Mouse (Mus musculus) forebrain, embryonic 16.5 days (tissue): ENCODE data around the gene St3gal2. TPM values are rescaled to one million over a fixed set of nuclear protein-coding genes. Genes with fewer than 3 reads are reported as not detected.
"Not testable (repeated sequence)": the region's sequence is repeated elsewhere in the genome, so short reads cannot be mapped to it uniquely, and the experiment has no call there.

Experiments used
- ATAC-seq: fragments of 200-750 bp; cut with Nextera tagmentation; 2 replicates; pipeline ENCODE4 v1.8.0; 2017; ENCODE audit warnings: mild to moderate bottlenecking, moderate library complexity
- H3K27ac ChIP-seq: fragments of 300-500 bp; sonication (generic); 2 replicates; pipeline ENCODE4 v1.5.1; 2014; ENCODE audit warnings: low read length, control low read depth
- H3K27me3 ChIP-seq: fragments of 300-500 bp; sonication (generic); replicated peaks from 2 replicates; pipeline ENCODE4 v1.6.1; 2014; ENCODE audit warnings: low read length; ENCODE audit not compliant: control insufficient read depth, insufficient read depth
- H3K36me3 ChIP-seq: fragments of 300-500 bp; sonication (generic); 2 replicates; pipeline ENCODE4 v1.6.1; 2014; ENCODE audit not compliant: control insufficient read depth, insufficient read depth
- H3K4me1 ChIP-seq: fragments of 300-500 bp; sonication (generic); replicated peaks from 2 replicates; pipeline ENCODE4 v1.6.1; 2014; ENCODE audit warnings: low read length; ENCODE audit not compliant: control insufficient read depth, insufficient read depth
- H3K4me2 ChIP-seq: fragments of 300-500 bp; sonication (generic); 2 replicates; pipeline ENCODE4 v1.6.1; 2014; ENCODE audit warnings: mild to moderate bottlenecking, low read length, control low read depth
- H3K4me3 ChIP-seq: fragments of 300-500 bp; sonication (generic); replicated peaks from 2 replicates; pipeline ENCODE4 v1.5.1; 2014; ENCODE audit warnings: mild to moderate bottlenecking, low read length, control low read depth
- H3K9ac ChIP-seq: fragments of 300-500 bp; sonication (generic); replicated peaks from 2 replicates; pipeline ENCODE4 v1.6.1; 2014; ENCODE audit warnings: low read depth, low read length, control low read depth
- H3K9me3 ChIP-seq: fragments of 300-500 bp; sonication (generic); 2 replicates; pipeline ENCODE4 v1.6.1; 2016; ENCODE audit warnings: low read length; ENCODE audit not compliant: control insufficient read depth
- WGBS: fragments of 180-500 bp; shearing (Covaris S2); extraction: QIAGEN DNeasy Blood & Tissue Kit; methylation state at CpG from one replicate; pipeline ENCODE4 v1.1.7; 2014; 5-methylcytosine and 5-hydroxymethylcytosine counted together
- polyA plus RNA-seq: library from polyadenylated mRNA; unstranded; fragments of >200 nt; fragmentation: Nextera tagmentation; extraction: Ambion mirVana; gene quantifications from 2 replicates; pipeline ENCODE4 v1.2.1, GENCODE M21; 2015

Gene St3gal2
- polyA plus RNA-seq, 1 experiment from 2014 or later = 25.2 TPM

GRCm38 (mm10) chr8:110902579-110902965 is 17.1 kb upstream of the St3gal2 start:
- WGBS = 58% methylated on average over 2 of the region's 2 CpGs
- Histone ChIP-seq H3K4me3 (peak overlapping the region; percentile 72; the same call in 1 of the 2 replicates), H3K36me3 (no peaks in the 10 kb centered on the region), H3K27ac (no peak overlapping the region), H3K4me2 (peak overlapping the region; percentile 60; the same call in 1 of the 2 replicates), H3K27me3 (no peaks in the 10 kb centered on the region), H3K9me3 (no peaks in the 10 kb centered on the region), H3K4me1 (peaks cover 4% of the 10 kb centered on the region; the same call in 1 of the 2 replicates), H3K9ac (no peak overlapping the region)
- no peak; the same call in 1 of the 2 replicates for ATAC-seq

GRCm38 (mm10) chr8:110905404-110905803 is 14.3 kb upstream of the St3gal2 start:
- H3K4me2 ChIP-seq = no peak overlapping the region
- WGBS = 89% methylated on average over 6 of the region's 6 CpGs
- no peak for ATAC-seq
- no peak overlapping the region for H3K4me3 ChIP-seq
- no peak overlapping the region for H3K9ac ChIP-seq
- H3K27me3 ChIP-seq = no peaks in the 10 kb centered on the region
- no peak overlapping the region for H3K27ac ChIP-seq
- peaks cover 4% of the 10 kb centered on the region; the same call in 1 of the 2 replicates for H3K4me1 ChIP-seq
- H3K9me3 ChIP-seq = no peaks in the 10 kb centered on the region
- H3K36me3 ChIP-seq = no peaks in the 10 kb centered on the region

- no peak for ATAC-seq
- H3K4me1 ChIP-seq = peaks cover 2% of the 10 kb centered on the region; the same call in 1 of the 2 replicates
- H3K4me3 ChIP-seq = no peak overlapping the region
- no peaks in the 10 kb centered on the region for H3K27me3 ChIP-seq
- no peaks in the 10 kb centered on the region for H3K9me3 ChIP-seq
- WGBS = 83% methylated on average over 1 of the region's 1 CpGs
- H3K36me3 ChIP-seq = no peaks in the 10 kb centered on the region
- no peak overlapping the region for H3K27ac ChIP-seq
- H3K9ac ChIP-seq = no peak overlapping the region
- no peak overlapping the region for H3K4me2 ChIP-seq
These were observed 13.0 kb upstream of the St3gal2 start for GRCm38 (mm10) chr8:110906682-110907081.

- not testable (repeated sequence) for H3K9ac ChIP-seq, H3K4me3 ChIP-seq, H3K36me3 ChIP-seq, ATAC-seq, H3K9me3 ChIP-seq, H3K27me3 ChIP-seq, H3K27ac ChIP-seq, H3K4me1 ChIP-seq, H3K4me2 ChIP-seq
These were observed 9.9 kb upstream of the St3gal2 start for GRCm38 (mm10) chr8:110909850-110910249.

- H3K27ac ChIP-seq = no peak overlapping the region
- no peaks in the 10 kb centered on the region for H3K36me3 ChIP-seq
- no peaks in the 10 kb centered on the region for H3K9me3 ChIP-seq
- no peak overlapping the region for H3K9ac ChIP-seq
- H3K4me3 ChIP-seq = no peak overlapping the region
- WGBS = 86% methylated on average over 15 of the region's 15 CpGs
- H3K4me1 ChIP-seq = no peaks in the 10 kb centered on the region
- ATAC-seq = no peak
- no peaks in the 10 kb centered on the region for H3K27me3 ChIP-seq
- no peak overlapping the region for H3K4me2 ChIP-seq
These were observed 7.8 kb upstream of the St3gal2 start for GRCm38 (mm10) chr8:110911576-110912570.

GRCm38 (mm10) chr8:110917415-110917814 is 2.3 kb upstream of the St3gal2 start:
- Histone ChIP-seq H3K4me1 (peaks cover 24% of the 10 kb centered on the region), H3K9me3 (no peaks in the 10 kb centered on the region), H3K27me3 (no peaks in the 10 kb centered on the region), H3K27ac (no peak overlapping the region), H3K4me3 (no peak overlapping the region), H3K36me3 (no peaks in the 10 kb centered on the region), H3K9ac (no peak overlapping the region), H3K4me2 (no peak overlapping the region)
- ATAC-seq = no peak
- WGBS = 66% methylated on average over 2 of the region's 2 CpGs

GRCm38 (mm10) chr8:110918027-110918426 is 1.7 kb upstream of the St3gal2 start:
- WGBS = 88% methylated on average over 11 of the region's 11 CpGs
- no peak overlapping the region for H3K9ac ChIP-seq
- H3K4me3 ChIP-seq = no peak overlapping the region
- no peak overlapping the region for H3K4me2 ChIP-seq
- H3K4me1 ChIP-seq = peaks cover 24% of the 10 kb centered on the region
- ATAC-seq = no peak
- no peaks in the 10 kb centered on the region for H3K27me3 ChIP-seq
- H3K36me3 ChIP-seq = no peaks in the 10 kb centered on the region
- H3K9me3 ChIP-seq = no peaks in the 10 kb centered on the region
- no peak overlapping the region for H3K27ac ChIP-seq

- no peaks in the 10 kb centered on the region for H3K9me3 ChIP-seq
- no peak for ATAC-seq
- H3K27me3 ChIP-seq = no peaks in the 10 kb centered on the region
- H3K4me2 ChIP-seq = no peak overlapping the region
- H3K4me1 ChIP-seq = peaks cover 24% of the 10 kb centered on the region
- WGBS = 75% methylated on average over 8 of the region's 8 CpGs
- H3K36me3 ChIP-seq = no peaks in the 10 kb centered on the region
- no peak overlapping the region for H3K9ac ChIP-seq
- no peak overlapping the region for H3K4me3 ChIP-seq
- H3K27ac ChIP-seq = no peak overlapping the region
These were observed 1.3 kb upstream of the St3gal2 start for GRCm38 (mm10) chr8:110918460-110918859.

- Histone ChIP-seq H3K4me1 (peaks cover 24% of the 10 kb centered on the region), H3K9me3 (no peaks in the 10 kb centered on the region), H3K9ac (peak overlapping the region; percentile 90), H3K27me3 (no peaks in the 10 kb centered on the region), H3K4me2 (peak overlapping the region; percentile 96), H3K36me3 (no peaks in the 10 kb centered on the region), H3K4me3 (peak overlapping the region; percentile 87), H3K27ac (peak overlapping the region; percentile 73)
- 2% methylated on average over 36 of the region's 37 CpGs for WGBS
- ATAC-seq = peak; percentile 73
These were observed 480 bp downstream of the St3gal2 start for GRCm38 (mm10) chr8:110920032-110920772.
